Mouse (Mus musculus) ES-Bruce4 (cell line): ENCODE results near the gene Zswim1.

Source experiments
- CTCF ChIP-seq: IDR thresholded peaks from one replicate; pipeline ENCODE4 v1.8.1; 2011; ENCODE audit warnings: low read depth, low read length
- EP300 ChIP-seq: IDR thresholded peaks from 2 replicates; pipeline ENCODE4 v1.6.1; 2011; ENCODE audit warnings: low read depth, low read length; ENCODE audit not compliant: insufficient read depth

DNA sequence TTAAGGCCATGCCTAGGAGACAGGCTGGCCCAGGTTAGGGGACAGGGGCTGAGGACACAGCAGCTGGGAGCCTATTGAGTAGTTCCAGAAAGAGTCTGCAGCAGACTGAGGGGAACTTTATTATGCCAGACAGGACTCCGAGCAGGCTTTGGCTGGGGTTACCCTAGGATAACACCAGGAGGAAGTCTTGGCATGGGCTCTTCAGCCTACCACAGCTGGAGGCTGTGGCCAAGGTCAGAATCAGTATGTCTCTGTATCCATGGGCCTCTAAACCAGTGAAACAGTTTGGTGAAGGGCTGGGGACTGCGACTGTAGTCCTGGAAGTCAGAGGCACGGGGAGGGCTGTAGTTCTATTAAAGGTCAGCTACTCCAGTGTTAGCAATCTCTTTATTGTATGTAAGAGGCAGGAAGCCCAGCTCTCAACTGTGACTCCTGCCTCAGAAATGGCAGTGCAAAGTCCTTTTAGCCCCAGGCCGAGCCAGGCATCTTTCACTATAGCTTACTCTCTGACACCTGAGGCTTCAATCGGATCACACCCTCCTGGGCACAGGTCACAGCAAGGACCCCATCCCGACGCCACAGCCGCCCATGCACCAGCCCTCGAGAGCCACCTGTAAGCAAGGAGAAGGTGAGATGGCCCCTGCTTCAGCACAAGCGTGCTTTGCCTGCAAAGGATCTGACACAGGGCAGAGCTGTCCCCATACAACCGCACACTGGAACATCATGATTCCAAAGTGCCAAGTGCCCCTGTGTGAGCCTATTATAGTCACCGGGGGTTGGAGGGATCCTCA, 29.9 kb upstream of the Zswim1 start:
- TF ChIP-seq CTCF (no peak), EP300 (no peak)
